Comparison of ENCODE assay signal across 19 mouse cellular contexts in the genomic region with DNA sequence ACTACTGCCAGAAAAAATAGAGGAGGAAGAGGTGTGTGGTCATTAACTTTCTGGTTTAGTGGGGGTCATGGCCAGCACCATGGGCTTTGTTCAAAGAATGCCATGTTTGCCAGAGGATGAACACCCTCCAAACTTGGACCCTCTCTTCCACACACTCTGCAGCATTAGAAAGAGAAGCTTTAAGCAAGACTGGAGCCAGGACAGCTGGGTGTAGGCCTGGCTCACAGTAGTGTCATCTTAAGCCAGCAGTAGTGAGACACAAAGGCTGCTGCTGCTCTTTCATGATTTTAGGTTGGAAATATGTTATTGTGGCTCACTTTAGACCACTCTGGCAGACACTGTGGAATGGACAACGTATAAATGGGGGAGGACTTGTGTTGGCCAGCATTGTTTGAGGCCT. TPM values are rescaled to one million over a fixed set of nuclear protein-coding genes. Genes with fewer than 3 reads are reported as not detected.
DNase-seq lines count a peak whose midpoint lies in the region; ATAC-seq and TF ChIP-seq lines count a peak whose summit lies in the region.
"Had no signal": no experiment of that assay in that cellular context is flagged by ENCODE, and none has a peak within 500 bp of the region (broad histone marks: within the 10 kb centered on the region; RNA-seq: fewer than 3 reads in every experiment).

No protein-coding gene starts in this region.

- H3K4me1 ChIP-seq in kidney, embryonic 14.5 days (ENCODE audit: control insufficient read depth, insufficient read depth, low read length) = no peaks in the 10 kb centered on the region
- H3K4me1 ChIP-seq in heart, embryonic 15.5 days (replicated peaks) = no peaks in the 10 kb centered on the region
- no peaks in the 10 kb centered on the region for H3K4me1 ChIP-seq in stomach, embryonic 16.5 days (ENCODE audit: control insufficient read depth, insufficient read depth, low read length)
- no peaks in the 10 kb centered on the region for H3K4me1 ChIP-seq in forebrain, postnatal 0 days (ENCODE audit: insufficient read depth)
- H3K4me1 ChIP-seq: hindbrain, embryonic 10.5 days; liver, embryonic 15.5 days; neural tube, embryonic 13.5 days had no signal

- H3K9me3 ChIP-seq in kidney, embryonic 14.5 days (ENCODE audit: control insufficient read depth, low read length) = no peaks in the 10 kb centered on the region
- no peaks in the 10 kb centered on the region for H3K9me3 ChIP-seq in heart, embryonic 15.5 days (replicated peaks)
- no peaks in the 10 kb centered on the region for H3K9me3 ChIP-seq in stomach, embryonic 16.5 days (replicated peaks; ENCODE audit: control insufficient read depth, low read length)
- no peaks in the 10 kb centered on the region for H3K9me3 ChIP-seq in forebrain, postnatal 0 days (ENCODE audit: low read length)
- H3K9me3 ChIP-seq: hindbrain, embryonic 10.5 days; liver, embryonic 15.5 days; neural tube, embryonic 13.5 days had no signal

- no peaks in the 10 kb centered on the region for H3K27me3 ChIP-seq in kidney, embryonic 14.5 days (ENCODE audit: control insufficient read depth, insufficient read depth, low read length)
- no peaks in the 10 kb centered on the region for H3K27me3 ChIP-seq in heart, embryonic 15.5 days
- H3K27me3 ChIP-seq in stomach, embryonic 16.5 days (ENCODE audit: control insufficient read depth, insufficient read depth, low read length) = no peaks in the 10 kb centered on the region
- H3K27me3 ChIP-seq in forebrain, postnatal 0 days (ENCODE audit: insufficient read depth, low read length) = no peaks in the 10 kb centered on the region
- H3K27me3 ChIP-seq: liver, embryonic 15.5 days; neural tube, embryonic 13.5 days had no signal

- no peak for TF ChIP-seq CTCF in forebrain, postnatal 0 days (IDR thresholded peaks at IDR 0.05; ENCODE audit: low read depth)

- H3K36me3 ChIP-seq in kidney, embryonic 14.5 days (ENCODE audit: control insufficient read depth, insufficient read depth, low read length) = no peaks in the 10 kb centered on the region
- no peaks in the 10 kb centered on the region for H3K36me3 ChIP-seq in heart, embryonic 15.5 days
- H3K36me3 ChIP-seq in stomach, embryonic 16.5 days (ENCODE audit: control insufficient read depth, insufficient read depth, low read length) = no peaks in the 10 kb centered on the region
- H3K36me3 ChIP-seq in forebrain, postnatal 0 days (ENCODE audit: insufficient read depth) = no peaks in the 10 kb centered on the region
- H3K36me3 ChIP-seq: hindbrain, embryonic 10.5 days; liver, embryonic 15.5 days; neural tube, embryonic 13.5 days had no signal

- WGBS in kidney, embryonic 14.5 days = 65% methylated on average over 1 of the region's 1 CpGs
- 53% methylated on average over 1 of the region's 1 CpGs for WGBS in heart, embryonic 15.5 days
- 49% methylated on average over 1 of the region's 1 CpGs for WGBS in stomach, embryonic 16.5 days
- 65% methylated on average over 1 of the region's 1 CpGs for WGBS in forebrain, postnatal 0 days

- no peak overlapping the region for H3K4me2 ChIP-seq in kidney, embryonic 14.5 days (replicated peaks; ENCODE audit: low read depth, low read length)
- no peak overlapping the region for H3K4me2 ChIP-seq in heart, embryonic 15.5 days
- H3K4me2 ChIP-seq in stomach, embryonic 16.5 days (ENCODE audit: low read depth, low read length) = no peak overlapping the region
- no peak overlapping the region for H3K4me2 ChIP-seq in forebrain, postnatal 0 days (ENCODE audit: low read depth)
- H3K4me2 ChIP-seq: liver, embryonic 15.5 days; midbrain, embryonic 11.5 days; neural tube, embryonic 13.5 days had no signal

- H3K9ac ChIP-seq in kidney, embryonic 14.5 days (ENCODE audit: low read depth, low read length) = no peak overlapping the region
- no peak overlapping the region for H3K9ac ChIP-seq in heart, embryonic 15.5 days
- H3K9ac ChIP-seq in stomach, embryonic 16.5 days (ENCODE audit: low read length) = no peak overlapping the region
- no peak overlapping the region for H3K9ac ChIP-seq in forebrain, postnatal 0 days
- H3K9ac ChIP-seq: liver, embryonic 15.5 days; neural tube, embryonic 13.5 days had no signal

- no peak; the same call in 1 of the 2 replicates for ATAC-seq in kidney, embryonic 14.5 days (ENCODE audit: low FRiP score, low TSS enrichment)
- ATAC-seq in heart, embryonic 15.5 days (replicated peaks; ENCODE audit: insufficient number of reproducible peaks, insufficient read depth, low FRiP score, low read depth) = no peak; the same call in 1 of the 2 replicates
- ATAC-seq in stomach, embryonic 16.5 days (ENCODE audit: insufficient read depth, low FRiP score) = peak; percentile 62; the same call in 1 of the 2 replicates
- ATAC-seq in forebrain, postnatal 0 days = no peak

- peak; percentile 84 for DNase-seq in heart, adult 11 months
- no peak for DNase-seq in heart, adult 8-10 months (ENCODE audit: low spot score)
- DNase-seq in kidney, postnatal 14 days = peak; percentile 8
- DNase-seq in forebrain, postnatal 0 days = no peak
- no peak for DNase-seq in urinary bladder, postnatal 36 days (ENCODE audit: low spot score in 2 of 2)
- DNase-seq: adrenal gland, adult 2 months; cerebellum, adult 9-11 months; gastrocnemius, postnatal 36 days; kidney, adult 8-10 months; layer of hippocampus, adult 9-11 months; right cerebral cortex, postnatal 14 days had no signal

- H3K4me3 ChIP-seq in kidney, embryonic 14.5 days (ENCODE audit: low read length) = no peak overlapping the region
- H3K4me3 ChIP-seq in heart, embryonic 15.5 days = no peak overlapping the region
- no peak overlapping the region for H3K4me3 ChIP-seq in stomach, embryonic 16.5 days (replicated peaks; ENCODE audit: low read length)
- no peak overlapping the region for H3K4me3 ChIP-seq in forebrain, postnatal 0 days (ENCODE audit: low read depth, low read length)
- H3K4me3 ChIP-seq: hindbrain, embryonic 10.5 days; liver, embryonic 15.5 days; neural tube, embryonic 13.5 days had no signal

- H3K27ac ChIP-seq in kidney, embryonic 14.5 days (ENCODE audit: low read depth, low read length) = no peak overlapping the region; the same call in 1 of the 2 replicates
- H3K27ac ChIP-seq in heart, embryonic 15.5 days = 0 out of 2 replicates have a peak overlapping the region, but pooled peaks have one; percentile 28
- peak overlapping the region; percentile 46; the same call in 1 of the 2 replicates for H3K27ac ChIP-seq in stomach, embryonic 16.5 days (ENCODE audit: low read length)
- H3K27ac ChIP-seq in forebrain, postnatal 0 days (ENCODE audit: low read depth, low read length) = no peak overlapping the region
- H3K27ac ChIP-seq: hindbrain, embryonic 10.5 days; liver, embryonic 15.5 days; macrophage; neural tube, embryonic 13.5 days had no signal

RNA-seq across cellular contexts. Expression of gene Mindy3, which starts 12.8 kb away (rescaled TPM):
- 10 to 100 TPM; 13.0 to 18.8 (median 14.6) TPM for total RNA-seq in heart, adult 8-10 months (2022)
- polyA plus RNA-seq in kidney, embryonic 14.5 days (2014; fragmentation: Nextera tagmentation; extraction: Ambion mirVana) = 34.0 and 41.9 TPM in 2 replicates
- 23.8 and 23.9 TPM in 2 replicates for polyA plus RNA-seq in heart, embryonic 15.5 days (2015; fragmentation: Nextera tagmentation; extraction: Ambion mirVana)
- polyA plus RNA-seq in stomach, embryonic 16.5 days (2015; fragmentation: Nextera tagmentation; extraction: Ambion mirVana) = 27.9 and 31.1 TPM in 2 replicates
- total RNA-seq in forebrain, postnatal 0 days (2014; rRNA removed) = 53.9 and 60.4 TPM in 2 replicates
- 45.6 and 48.4 TPM in 2 replicates for polyA plus RNA-seq in forebrain, postnatal 0 days (2015; fragmentation: Nextera tagmentation; extraction: Ambion mirVana)

Comparison
In these comparisons a context has a peak if more than half of its experiments do, and no peak if none do; other contexts are left out.
1. DNase-seq: peak in heart, adult 11 months (single experiment) and kidney, postnatal 14 days (single experiment); none in heart, adult 8-10 months (single experiment), forebrain, postnatal 0 days (single experiment) and urinary bladder, postnatal 36 days (0 of 2).
2. H3K27ac ChIP-seq: peak in heart, embryonic 15.5 days (single experiment) and stomach, embryonic 16.5 days (single experiment); none in kidney, embryonic 14.5 days (single experiment) and forebrain, postnatal 0 days (single experiment).